Mouse (Mus musculus): ENCODE data around the gene Notch3. TPM values are rescaled to one million over a fixed set of nuclear protein-coding genes. Genes with fewer than 3 reads are reported as not detected.

Notch3 gene
- polyA plus RNA-seq, 1 experiment: 7.5 TPM

- H3K4me3 ChIP-seq (ENCODE audit: insufficient read depth, low read length): no peak overlapping the region
- 0 out of 2 replicates have a peak, but pooled peaks cover 1% of the 10 kb centered on the region for H3K4me1 ChIP-seq (ENCODE audit: control insufficient read depth, insufficient read depth, low read length)
- H3K27ac ChIP-seq (ENCODE audit: insufficient read depth, low read length): no peak overlapping the region
- TF ChIP-seq CTCF (IDR thresholded peaks at IDR 0.05; ENCODE audit: extremely low read depth, insufficient read depth, low read length): no peak
- TF ChIP-seq POLR2A (IDR thresholded peaks at IDR 0.05; ENCODE audit: extremely low read depth, insufficient read depth, low read length): no peak
Observed at GRCm38 (mm10) chr17:32158841-32159240, 7.8 kb downstream of the Notch3 start.

- H3K4me3 ChIP-seq (ENCODE audit: insufficient read depth, low read length): no peak overlapping the region
- H3K4me1 ChIP-seq (ENCODE audit: control insufficient read depth, insufficient read depth, low read length): peaks cover 3% of the 10 kb centered on the region; the same call in 1 of the 2 replicates
- H3K27ac ChIP-seq (ENCODE audit: insufficient read depth, low read length): no peak overlapping the region
- TF ChIP-seq CTCF (IDR thresholded peaks at IDR 0.05; ENCODE audit: extremely low read depth, insufficient read depth, low read length) (no peak), POLR2A (IDR thresholded peaks at IDR 0.05; ENCODE audit: extremely low read depth, insufficient read depth, low read length) (no peak)
Observed at GRCm38 (mm10) chr17:32146718-32147117, 19.9 kb downstream of the Notch3 start.

- Histone ChIP-seq H3K4me3 (ENCODE audit: insufficient read depth, low read length) (peak overlapping the region; percentile 13), H3K27ac (ENCODE audit: insufficient read depth, low read length) (no peak overlapping the region), H3K4me1 (ENCODE audit: control insufficient read depth, insufficient read depth, low read length) (peaks cover 3% of the 10 kb centered on the region; the same call in 1 of the 2 replicates)
- TF ChIP-seq POLR2A (IDR thresholded peaks at IDR 0.05; ENCODE audit: extremely low read depth, insufficient read depth, low read length) (no peak), CTCF (IDR thresholded peaks at IDR 0.05; ENCODE audit: extremely low read depth, insufficient read depth, low read length) (peak; percentile 59)
Observed at GRCm38 (mm10) chr17:32142907-32143854, 23.5 kb downstream of the Notch3 start.

- H3K4me3 ChIP-seq (ENCODE audit: insufficient read depth, low read length): no peak overlapping the region
- H3K4me1 ChIP-seq (ENCODE audit: control insufficient read depth, insufficient read depth, low read length): peaks cover 3% of the 10 kb centered on the region; the same call in 1 of the 2 replicates
- no peak for TF ChIP-seq POLR2A (IDR thresholded peaks at IDR 0.05; ENCODE audit: extremely low read depth, insufficient read depth, low read length)
- TF ChIP-seq CTCF (IDR thresholded peaks at IDR 0.05; ENCODE audit: extremely low read depth, insufficient read depth, low read length): no peak
- no peak overlapping the region for H3K27ac ChIP-seq (ENCODE audit: insufficient read depth, low read length)
Observed at GRCm38 (mm10) chr17:32142234-32142633, 24.4 kb downstream of the Notch3 start.

GRCm38 (mm10) chr17:32133375-32133774, 33.3 kb downstream of the Notch3 start:
- Histone ChIP-seq H3K4me1 (ENCODE audit: control insufficient read depth, insufficient read depth, low read length) (no peaks in the 10 kb centered on the region), H3K4me3 (ENCODE audit: insufficient read depth, low read length) (no peak overlapping the region), H3K27ac (ENCODE audit: insufficient read depth, low read length) (no peak overlapping the region)
- TF ChIP-seq CTCF (IDR thresholded peaks at IDR 0.05; ENCODE audit: extremely low read depth, insufficient read depth, low read length) (no peak), POLR2A (IDR thresholded peaks at IDR 0.05; ENCODE audit: extremely low read depth, insufficient read depth, low read length) (no peak)

- no peaks in the 10 kb centered on the region for H3K4me1 ChIP-seq (ENCODE audit: control insufficient read depth, insufficient read depth, low read length)
- no peak for TF ChIP-seq POLR2A (IDR thresholded peaks at IDR 0.05; ENCODE audit: extremely low read depth, insufficient read depth, low read length)
- no peak for TF ChIP-seq CTCF (IDR thresholded peaks at IDR 0.05; ENCODE audit: extremely low read depth, insufficient read depth, low read length)
- H3K27ac ChIP-seq (ENCODE audit: insufficient read depth, low read length): no peak overlapping the region
- no peak overlapping the region for H3K4me3 ChIP-seq (ENCODE audit: insufficient read depth, low read length)
Observed at GRCm38 (mm10) chr17:32132087-32132486, 34.6 kb downstream of the Notch3 start.

- Histone ChIP-seq H3K27ac (ENCODE audit: insufficient read depth, low read length) (no peak overlapping the region), H3K4me1 (ENCODE audit: control insufficient read depth, insufficient read depth, low read length) (no peaks in the 10 kb centered on the region), H3K4me3 (ENCODE audit: insufficient read depth, low read length) (no peak overlapping the region)
- TF ChIP-seq CTCF (IDR thresholded peaks at IDR 0.05; ENCODE audit: extremely low read depth, insufficient read depth, low read length) (no peak), POLR2A (IDR thresholded peaks at IDR 0.05; ENCODE audit: extremely low read depth, insufficient read depth, low read length) (no peak)
Observed at GRCm38 (mm10) chr17:32130506-32130905, 36.1 kb downstream of the Notch3 start.

- TF ChIP-seq POLR2A (IDR thresholded peaks at IDR 0.05; ENCODE audit: extremely low read depth, insufficient read depth, low read length): no peak
- TF ChIP-seq CTCF (IDR thresholded peaks at IDR 0.05; ENCODE audit: extremely low read depth, insufficient read depth, low read length): no peak
- Histone ChIP-seq H3K4me1 (ENCODE audit: control insufficient read depth, insufficient read depth, low read length) (no peaks in the 10 kb centered on the region), H3K4me3 (ENCODE audit: insufficient read depth, low read length) (no peak overlapping the region), H3K27ac (ENCODE audit: insufficient read depth, low read length) (no peak overlapping the region)
Observed at GRCm38 (mm10) chr17:32127195-32127594, 39.5 kb downstream of the Notch3 start.

GRCm38 (mm10) chr17:32125407-32125806, 41.2 kb downstream of the Notch3 start:
- no peak for TF ChIP-seq POLR2A (IDR thresholded peaks at IDR 0.05; ENCODE audit: extremely low read depth, insufficient read depth, low read length)
- TF ChIP-seq CTCF (IDR thresholded peaks at IDR 0.05; ENCODE audit: extremely low read depth, insufficient read depth, low read length): no peak
- no peak overlapping the region for H3K4me3 ChIP-seq (ENCODE audit: insufficient read depth, low read length)
- no peaks in the 10 kb centered on the region for H3K4me1 ChIP-seq (ENCODE audit: control insufficient read depth, insufficient read depth, low read length)
- H3K27ac ChIP-seq (ENCODE audit: insufficient read depth, low read length): no peak overlapping the region

- Histone ChIP-seq H3K4me1 (ENCODE audit: control insufficient read depth, insufficient read depth, low read length) (no peaks in the 10 kb centered on the region), H3K27ac (ENCODE audit: insufficient read depth, low read length) (no peak overlapping the region), H3K4me3 (ENCODE audit: insufficient read depth, low read length) (no peak overlapping the region)
- TF ChIP-seq CTCF (IDR thresholded peaks at IDR 0.05; ENCODE audit: extremely low read depth, insufficient read depth, low read length) (no peak), POLR2A (IDR thresholded peaks at IDR 0.05; ENCODE audit: extremely low read depth, insufficient read depth, low read length) (no peak)
Observed at GRCm38 (mm10) chr17:32123545-32123944, 43.1 kb downstream of the Notch3 start.

All from cortical plate, adult 2 months (tissue).